Mouse (Mus musculus) liver, embryonic 14.5 days (tissue): ENCODE measurements at regions not wholly inside any gene's neighbourhood (a gene's known extent, or its start where the extent isn't known, plus 50 kb on each side); places are given as distances from the start of the nearest gene placed in this dataset.

Experiments
- ATAC-seq: fragments of 200-750 bp; cut with Nextera tagmentation; 2 replicates; pipeline ENCODE4 v1.8.0; 2017; ENCODE audit warnings: moderate number of reproducible peaks, mild to moderate bottlenecking, moderate library complexity; ENCODE audit not compliant: insufficient read depth
- DNase-seq, 3 experiments: peaks; one replicate each; pipeline ENCODE4 v3.0.0-alpha.2; 2012 to 2013; ENCODE audit warnings: low read depth in 3 of 3, low spot score in 3 of 3
- H3K27ac ChIP-seq: fragments of 300-500 bp; sonication (generic); 2 replicates; pipeline ENCODE4 v1.5.1; 2014; ENCODE audit warnings: moderate library complexity, mild to moderate bottlenecking, control low read depth, inconsistent platforms
- H3K27me3 ChIP-seq: fragments of 300-500 bp; sonication (generic); 2 replicates; pipeline ENCODE4 v1.6.1; 2014; ENCODE audit warnings: mild to moderate bottlenecking, low read length, moderate library complexity; ENCODE audit not compliant: control insufficient read depth, insufficient read depth
- H3K36me3 ChIP-seq: fragments of 300-500 bp; sonication (generic); replicated peaks from 2 replicates; pipeline ENCODE4 v1.6.1; 2014; ENCODE audit warnings: low read depth; ENCODE audit not compliant: control insufficient read depth, insufficient read depth
- H3K4me1 ChIP-seq, 2 experiments: fragments of 200-500 bp in 1 of 2; fragments of 300-500 bp in 1 of 2; sonication (generic) in 1 of 2; replicated peaks; 2 replicates each; pipeline ENCODE4 v1.6.1; 2012 to 2014; ENCODE audit warnings: antibody characterized with exemption in 1 of 2, inconsistent platforms in 1 of 2, low read length in 1 of 2; ENCODE audit not compliant: control insufficient read depth in 2 of 2, insufficient read depth in 2 of 2
- H3K4me2 ChIP-seq: fragments of 300-500 bp; sonication (generic); 2 replicates; pipeline ENCODE4 v1.6.1; 2014; ENCODE audit warnings: low read depth, mild to moderate bottlenecking, control low read depth, moderate library complexity
- H3K4me3 ChIP-seq, 2 experiments: fragments of 200-500 bp in 1 of 2; fragments of 300-500 bp in 1 of 2; sonication (generic) in 1 of 2; 2 replicates each; pipeline ENCODE4 v1.5.1; 2012 to 2014; ENCODE audit warnings: low read depth in 2 of 2, low read length in 2 of 2, mild to moderate bottlenecking in 2 of 2, control low read depth in 1 of 2, inconsistent platforms in 1 of 2, moderate library complexity in 1 of 2; ENCODE audit not compliant: insufficient read depth in 1 of 2
- H3K9ac ChIP-seq: fragments of 300-500 bp; sonication (generic); replicated peaks from 2 replicates; pipeline ENCODE4 v1.6.1; 2014; ENCODE audit warnings: mild to moderate bottlenecking, control low read depth, moderate library complexity
- H3K9me3 ChIP-seq: fragments of 300-500 bp; sonication (generic); 2 replicates; pipeline ENCODE4 v1.6.1; 2016; ENCODE audit warnings: low read length, mixed read lengths; ENCODE audit not compliant: control insufficient read depth
- CTCF ChIP-seq: IDR thresholded peaks from 2 replicates; pipeline ENCODE4 v1.5.1; 2016; ENCODE audit warnings: antibody characterized with exemption, low read depth, control low read depth
- EP300 ChIP-seq: IDR thresholded peaks from 2 replicates; pipeline ENCODE4 v1.6.1; 2016; ENCODE audit warnings: antibody characterized with exemption, low read depth
- WGBS: fragments of 180-500 bp; shearing (Covaris S2); extraction: QIAGEN DNeasy Blood & Tissue Kit; methylation state at CpG from one replicate; pipeline ENCODE4 v1.1.7; 2014; ENCODE audit not compliant: insufficient replicate concordance; 5-methylcytosine and 5-hydroxymethylcytosine counted together

- H3K27me3 ChIP-seq, result no peaks in the 10 kb centered on the region
- H3K9ac ChIP-seq, result no peak overlapping the region
- peaks cover 0 to 3% of the 10 kb centered on the region in 2 experiments; a peak in 1 of 4 replicates for H3K4me1 ChIP-seq
- ATAC-seq (no peak), DNase-seq (no peak)
- no peaks in the 10 kb centered on the region for H3K9me3 ChIP-seq
- no peak overlapping the region for H3K4me2 ChIP-seq
- no peaks in the 10 kb centered on the region for H3K36me3 ChIP-seq
- TF ChIP-seq EP300, result no peak
- no peak for TF ChIP-seq CTCF
- 67% methylated on average over 3 of the region's 3 CpGs for WGBS
- no peak overlapping the region for H3K27ac ChIP-seq
- no peak overlapping the region for H3K4me3 ChIP-seq
Measured at GRCm38 (mm10) chr13:98579731-98580130, 57.5 kb downstream of the Tmem174 start.

- Histone ChIP-seq H3K4me3 (no peak overlapping the region), H3K27me3 (peaks cover 6% of the 10 kb centered on the region), H3K9me3 (no peaks in the 10 kb centered on the region), H3K27ac (no peak overlapping the region), H3K36me3 (no peaks in the 10 kb centered on the region), H3K9ac (no peak overlapping the region), H3K4me1 (peaks cover 0 to 3% of the 10 kb centered on the region in 2 experiments; a peak in 1 of 4 replicates), H3K4me2 (no peak overlapping the region)
- WGBS, result 50% methylated on average over 11 of the region's 11 CpGs
- DNase-seq (peak; percentile 16 to 25 (median 17)), ATAC-seq (peak; percentile 62; the same call in 1 of the 2 replicates)
- TF ChIP-seq EP300 (no peak), CTCF (no peak)
Measured at GRCm38 (mm10) chr13:98578426-98579066, 58.7 kb downstream of the Tmem174 start.

- no peaks in the 10 kb centered on the region for H3K36me3 ChIP-seq
- H3K9ac ChIP-seq, result no peak overlapping the region
- no peak overlapping the region for H3K27ac ChIP-seq
- TF ChIP-seq CTCF, result no peak
- TF ChIP-seq EP300, result no peak
- no peak for ATAC-seq
- H3K9me3 ChIP-seq, result no peaks in the 10 kb centered on the region
- H3K4me3 ChIP-seq, result no peak overlapping the region
- no peak overlapping the region for H3K4me2 ChIP-seq
- peaks cover 24% of the 10 kb centered on the region for H3K27me3 ChIP-seq
- no peak for DNase-seq
- WGBS, result 57% methylated on average over 3 of the region's 3 CpGs
- peaks cover 0 to 3% of the 10 kb centered on the region in 2 experiments; a peak in 1 of 4 replicates for H3K4me1 ChIP-seq
Measured at GRCm38 (mm10) chr13:98576061-98576460, 61.1 kb downstream of the Tmem174 start.

GRCm38 (mm10) chr13:98574057-98574323 lies 63.2 kb downstream of the Tmem174 start:
- whole genome bisulfite sequencing, result 30% methylated on average over 12 of the region's 12 CpGs

GRCm38 (mm10) chr13:98573261-98574056 lies 63.8 kb downstream of the Tmem174 start:
- Histone ChIP-seq H3K4me2 (peak overlapping the region; percentile 54; the same call in 1 of the 2 replicates), H3K36me3 (no peaks in the 10 kb centered on the region), H3K27me3 (peaks cover 24% of the 10 kb centered on the region), H3K4me1 (peaks cover 0 to 3% of the 10 kb centered on the region in 2 experiments; a peak in 1 of 4 replicates), H3K9ac (no peak overlapping the region), H3K4me3 (no peak overlapping the region), H3K9me3 (no peaks in the 10 kb centered on the region), H3K27ac (no peak overlapping the region)
- no peak for TF ChIP-seq CTCF
- no peak for TF ChIP-seq EP300
- DNase-seq (no peak), ATAC-seq (no peak)
- WGBS, result 33% methylated on average over 39 of the region's 39 CpGs

More at GRCm38 (mm10) chr13:98574057-98574323, 63.2 kb downstream of the Tmem174 start:
- Histone ChIP-seq H3K36me3 (no peaks in the 10 kb centered on the region), H3K9ac (no peak overlapping the region), H3K27ac (no peak overlapping the region), H3K4me3 (no peak overlapping the region), H3K9me3 (no peaks in the 10 kb centered on the region), H3K4me2 (no peak overlapping the region), H3K4me1 (peaks cover 0 to 3% of the 10 kb centered on the region in 2 experiments; a peak in 1 of 4 replicates), H3K27me3 (peaks cover 24% of the 10 kb centered on the region)
- ATAC-seq (no peak), DNase-seq (no peak)
- no peak for TF ChIP-seq CTCF
- no peak for TF ChIP-seq EP300
